9 mouse cellular contexts compared by ENCODE assay signal in the genomic region with DNA sequence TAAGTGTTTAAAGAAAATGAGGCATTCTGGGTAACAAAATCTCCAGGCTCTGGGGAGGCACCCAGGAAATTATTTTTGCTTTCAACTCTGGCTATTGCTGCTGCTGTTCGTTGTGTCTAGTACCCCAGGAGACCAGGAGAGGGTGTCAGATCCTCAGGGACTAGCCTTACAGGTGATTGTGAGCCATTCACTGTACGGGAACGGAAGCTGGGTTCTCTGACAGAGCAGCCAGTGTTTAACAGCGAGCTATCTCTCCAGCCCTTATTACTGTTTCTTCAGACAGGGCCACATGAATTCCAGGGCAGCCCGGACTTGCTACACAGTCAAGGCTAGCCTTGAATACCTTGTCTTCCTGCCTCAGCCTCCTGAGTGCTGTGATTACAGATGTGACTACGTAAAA.
DNase-seq lines count a peak whose midpoint lies in the region; ATAC-seq and TF ChIP-seq lines count a peak whose summit lies in the region.
"Had no signal": no experiment of that assay in that cellular context is flagged by ENCODE, and none has a peak within 500 bp of the region (broad histone marks: within the 10 kb centered on the region; RNA-seq: fewer than 3 reads in every experiment).

No protein-coding gene starts in this region.

- TF ChIP-seq CTCF in forebrain, postnatal 0 days (IDR thresholded peaks at IDR 0.05; ENCODE audit: low read depth), result peak; percentile 53
- peak; percentile 45 for TF ChIP-seq CTCF in lung, adult 2 months (IDR thresholded peaks at IDR 0.05; ENCODE audit: insufficient read depth, low read length)

- DNase-seq in forebrain, postnatal 0 days, result no peak
- no peak for DNase-seq in forebrain, embryonic 10.5 days (ENCODE audit: extremely low spot score, low spot score)
- peak; percentile 28 for DNase-seq in lung, adult 2 months
- no peak for DNase-seq in lung, postnatal 25 days (ENCODE audit: low spot score)
- peak; percentile 48 for DNase-seq in R1 (ENCODE audit: low read depth, low spot score)
- DNase-seq in lung, postnatal 36 days, result peak; percentile 72
- no peak for DNase-seq in urinary bladder, adult 2 months (ENCODE audit: low spot score)

- no peak for ATAC-seq in forebrain, postnatal 0 days
- no peak for ATAC-seq in hindbrain, embryonic 16.5 days

- H3K9ac ChIP-seq in forebrain, postnatal 0 days, result no peak overlapping the region
- H3K9ac ChIP-seq in hindbrain, embryonic 16.5 days (ENCODE audit: low read depth, low read length), result no peak overlapping the region

- no peak for TF ChIP-seq POLR2A in lung, adult 2 months (IDR thresholded peaks at IDR 0.05; ENCODE audit: borderline replicate concordance, extremely low read depth, low read depth, low read length)

- 37% methylated on average over 6 of the region's 6 CpGs for WGBS in forebrain, postnatal 0 days
- 53% methylated on average over 6 of the region's 6 CpGs for WGBS in forebrain, embryonic 10.5 days
- WGBS in lung, adult 2 months, result 31% methylated on average over 6 of the region's 6 CpGs
- 55% methylated on average over 6 of the region's 6 CpGs for WGBS in hindbrain, embryonic 16.5 days

- peaks cover 7% of the 10 kb centered on the region; the same call in 1 of the 2 replicates for H3K4me1 ChIP-seq in forebrain, postnatal 0 days (ENCODE audit: insufficient read depth)
- H3K4me1 ChIP-seq in forebrain, embryonic 10.5 days, result peaks cover 10% of the 10 kb centered on the region
- peaks cover 30% of the 10 kb centered on the region for H3K4me1 ChIP-seq in lung, adult 2 months (ENCODE audit: control insufficient read depth, insufficient read depth, low read length)
- peaks cover 11% of the 10 kb centered on the region for H3K4me1 ChIP-seq in hindbrain, embryonic 16.5 days (ENCODE audit: control insufficient read depth, insufficient read depth, low read depth, low read length)

- no peak overlapping the region for H3K27ac ChIP-seq in forebrain, postnatal 0 days (ENCODE audit: low read depth, low read length)
- H3K27ac ChIP-seq in forebrain, embryonic 10.5 days, result no peak overlapping the region
- no peak overlapping the region for H3K27ac ChIP-seq in hindbrain, embryonic 16.5 days (ENCODE audit: low read depth, low read length)

- H3K9me3 ChIP-seq in forebrain, postnatal 0 days (ENCODE audit: low read length), result no peaks in the 10 kb centered on the region
- no peaks in the 10 kb centered on the region for H3K9me3 ChIP-seq in forebrain, embryonic 10.5 days
- no peaks in the 10 kb centered on the region for H3K9me3 ChIP-seq in hindbrain, embryonic 16.5 days (ENCODE audit: control insufficient read depth, low read length)
- H3K9me3 ChIP-seq: G1E had no signal

- no peak overlapping the region for H3K4me3 ChIP-seq in forebrain, postnatal 0 days (ENCODE audit: low read depth, low read length)
- no peak overlapping the region for H3K4me3 ChIP-seq in forebrain, embryonic 10.5 days
- H3K4me3 ChIP-seq in lung, adult 2 months (replicated peaks; ENCODE audit: extremely low read depth, low read depth, low read length), result no peak overlapping the region
- H3K4me3 ChIP-seq in hindbrain, embryonic 16.5 days (ENCODE audit: low read length), result no peak overlapping the region

- H3K4me2 ChIP-seq in forebrain, postnatal 0 days (ENCODE audit: low read depth), result no peak overlapping the region
- H3K4me2 ChIP-seq in hindbrain, embryonic 16.5 days (ENCODE audit: low read length), result no peak overlapping the region

- no peaks in the 10 kb centered on the region for H3K27me3 ChIP-seq in forebrain, postnatal 0 days (ENCODE audit: insufficient read depth, low read length)
- H3K27me3 ChIP-seq in forebrain, embryonic 10.5 days (ENCODE audit: poor library complexity, severe bottlenecking), result no peaks in the 10 kb centered on the region
- H3K27me3 ChIP-seq in hindbrain, embryonic 16.5 days (replicated peaks; ENCODE audit: control insufficient read depth, insufficient read depth, low read length), result no peaks in the 10 kb centered on the region

- no peaks in the 10 kb centered on the region for H3K36me3 ChIP-seq in forebrain, postnatal 0 days (ENCODE audit: insufficient read depth)
- H3K36me3 ChIP-seq in forebrain, embryonic 10.5 days (replicated peaks), result no peaks in the 10 kb centered on the region
- no peaks in the 10 kb centered on the region for H3K36me3 ChIP-seq in hindbrain, embryonic 16.5 days (ENCODE audit: control insufficient read depth, insufficient read depth, low read length)
- H3K36me3 ChIP-seq: G1E had no signal

Comparison
In these comparisons a context has a peak if more than half of its experiments do, and no peak if none do; other contexts are left out.
1. DNase-seq: peak in lung, adult 2 months (single experiment), R1 (single experiment) and lung, postnatal 36 days (single experiment); none in forebrain, postnatal 0 days (single experiment), forebrain, embryonic 10.5 days (single experiment), lung, postnatal 25 days (single experiment) and urinary bladder, adult 2 months (single experiment).